Mouse (Mus musculus): ENCODE data around the gene D930048N14Rik. TPM values are rescaled to one million over a fixed set of nuclear protein-coding genes. Genes with fewer than 3 reads are reported as not detected.
"Not testable (repeated sequence)": the region's sequence is repeated elsewhere in the genome, so short reads cannot be mapped to it uniquely, and the experiment has no call there.

The D930048N14Rik gene
- under 1 TPM; 0.18 to 0.30 TPM for total RNA-seq (2021)
- long read RNA-seq, experiment 1, result 0 reads
- long read RNA-seq, experiment 2, result 0 reads

- DNase-seq, result peak; percentile 50 to 67
- intact Hi-C loops (cut with DNase I), result no loop called here
These were observed at the start of gene D930048N14Rik, which contains the start of gene N4bp3 for GRCm38 (mm10) chr11:51650691-51651515. Gene D930048N14Rik (plus strand): TSS chr11:51650954. Gene N4bp3 (minus strand): TSS chr11:51650842.

DNA sequence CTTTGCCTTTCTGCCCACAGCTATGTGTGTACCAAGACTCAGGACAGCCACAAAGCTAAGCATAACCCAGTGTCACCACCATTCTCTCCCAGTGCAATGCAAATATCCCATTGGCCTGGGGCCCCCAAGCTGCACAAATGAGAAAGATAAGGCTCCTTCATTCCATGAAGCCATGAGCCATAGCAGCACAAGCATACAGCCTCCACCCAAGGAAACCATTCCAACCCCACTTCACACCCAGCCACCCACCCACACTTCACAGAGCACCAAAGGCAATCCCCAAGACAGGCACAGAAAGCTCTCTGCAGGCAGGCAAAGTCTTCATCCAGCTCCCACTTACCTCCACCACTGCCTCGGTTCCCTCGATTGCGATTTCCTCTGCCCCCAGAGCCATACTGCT is 48.5 kb upstream of the D930048N14Rik start:
- no peak for DNase-seq
- intact Hi-C loops (cut with DNase I), result no loop called here

- peak; percentile 78 to 82 for DNase-seq
- intact Hi-C loops (cut with DNase I), result no loop called here
These were observed 44.9 kb upstream of the D930048N14Rik start for GRCm38 (mm10) chr11:51605602-51606446.

- DNase-seq, result peak; percentile 94 to 97
- intact Hi-C loops (cut with DNase I), result no loop called here
These were observed 44.2 kb upstream of the D930048N14Rik start, which contains the start of gene Hnrnpab for GRCm38 (mm10) chr11:51606447-51607095. Gene Hnrnpab (minus strand): TSS chr11:51606847.

DNA sequence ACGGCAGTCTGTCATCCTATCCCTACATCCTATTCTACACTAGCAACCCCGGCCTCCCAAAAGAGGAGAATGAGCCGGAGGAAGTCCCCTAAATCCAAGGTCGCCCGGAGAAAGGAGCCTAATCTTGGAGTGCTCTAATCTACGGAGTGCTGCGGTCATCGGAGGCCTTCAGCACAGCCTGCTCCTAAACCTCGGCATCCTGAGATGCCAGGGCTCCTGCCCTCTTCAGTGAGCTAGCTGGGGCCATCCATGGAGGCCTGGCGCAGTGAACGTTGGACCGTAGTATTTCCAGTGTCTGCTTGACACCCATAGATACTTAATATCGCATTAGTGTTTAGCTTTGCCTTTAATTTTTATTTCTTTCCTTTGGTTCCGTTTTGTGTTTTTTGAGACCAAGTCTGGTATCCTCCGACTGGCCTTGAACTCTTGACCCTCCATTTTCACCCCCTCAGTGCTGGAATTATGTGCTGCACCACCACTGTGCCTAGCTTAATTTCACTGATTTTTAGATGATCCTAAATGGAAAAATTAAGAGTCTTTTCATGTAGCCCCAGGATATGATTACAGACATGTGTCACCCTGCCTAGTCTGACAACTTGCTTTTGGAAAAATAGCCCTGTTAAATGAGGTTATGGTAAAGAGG is 43.5 kb upstream of the D930048N14Rik start:
- no peak for DNase-seq
- intact Hi-C loops (cut with DNase I), result no loop called here

DNA sequence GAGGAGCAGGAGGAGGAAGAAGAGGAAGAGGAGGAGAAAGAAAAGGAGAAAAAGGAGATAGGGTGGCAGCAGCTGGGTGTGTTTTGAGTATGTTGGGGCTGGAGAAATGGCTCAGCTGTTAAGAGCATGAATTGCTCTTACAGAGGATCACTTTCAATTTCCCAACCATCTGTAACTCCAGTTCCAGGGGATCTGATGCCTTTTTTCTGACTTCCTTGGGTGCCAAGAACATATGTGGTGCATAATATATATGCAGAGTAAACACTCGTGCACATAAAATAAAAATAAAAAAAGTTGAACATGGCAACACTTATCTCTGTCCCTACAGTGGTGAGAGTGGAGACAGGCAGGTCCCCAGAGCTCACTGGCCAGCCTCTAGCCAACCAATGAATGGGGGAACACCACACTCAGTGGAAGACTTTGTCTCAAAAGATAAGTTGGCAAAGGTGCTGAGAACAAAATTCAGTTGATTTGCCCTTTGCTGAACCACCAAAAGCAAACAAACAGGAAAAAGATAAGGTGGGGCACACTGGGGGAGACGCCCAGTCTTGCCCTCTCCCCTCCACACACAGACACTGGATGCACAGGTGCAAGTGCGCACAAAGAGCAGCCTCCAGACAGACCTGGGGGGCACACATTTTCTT is 41.4 kb upstream of the D930048N14Rik start:
- no peak for DNase-seq
- intact Hi-C loops (cut with DNase I), result no loop called here

DNA sequence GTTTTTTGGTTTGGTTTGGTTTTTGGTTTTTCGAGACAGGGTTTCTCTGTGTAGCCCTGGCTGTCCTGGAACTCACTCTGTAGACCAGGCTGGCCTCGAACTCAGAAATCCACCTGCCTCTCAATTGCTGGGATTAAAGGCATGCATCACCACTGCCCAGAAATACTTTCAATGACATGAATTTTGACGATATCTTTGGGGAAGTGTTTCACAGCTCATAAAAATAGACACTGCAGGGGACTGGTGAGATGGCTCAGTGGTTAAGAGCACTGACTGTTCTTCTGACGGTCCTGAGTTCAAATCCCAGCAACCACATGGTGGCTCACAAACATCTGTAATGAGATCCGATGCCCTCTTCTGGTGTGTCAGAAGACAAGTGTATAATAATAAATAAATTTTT is 40.8 kb upstream of the D930048N14Rik start:
- intact Hi-C loops (cut with DNase I); DNase-seq: not testable (repeated sequence)

GRCm38 (mm10) chr11:51614256-51614655 is 36.5 kb upstream of the D930048N14Rik start:
- intact Hi-C loops (cut with DNase I), result no loop called here

DNA sequence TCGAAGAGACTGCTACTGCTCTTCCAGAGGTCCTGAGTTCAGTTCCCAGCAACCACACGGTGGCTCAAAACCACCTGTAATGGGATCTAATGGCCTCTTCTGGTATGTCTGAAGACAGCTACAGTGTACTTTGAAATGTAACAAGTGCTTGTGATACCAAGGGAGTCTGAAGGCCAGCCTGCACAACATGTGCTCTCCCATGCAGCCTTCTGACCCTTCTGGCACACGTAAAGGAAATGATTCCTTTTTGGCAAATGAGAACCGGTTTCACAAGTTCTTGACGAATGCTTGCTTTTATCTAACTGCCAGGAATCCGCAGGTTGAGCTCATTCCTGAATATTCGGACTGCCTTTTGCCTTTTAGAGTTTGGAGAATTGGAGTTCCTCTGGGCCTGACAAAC is 35.6 kb upstream of the D930048N14Rik start:
- intact Hi-C loops (cut with DNase I), result no loop called here
- no peak for DNase-seq

More at GRCm38 (mm10) chr11:51614256-51614655, 36.5 kb upstream of the D930048N14Rik start:
- DNase-seq, result no peak

- DNase-seq, result peak; percentile 56 to 63
- intact Hi-C loops (cut with DNase I), result no loop called here
These were observed 35.2 kb upstream of the D930048N14Rik start for GRCm38 (mm10) chr11:51615601-51616000.

- DNase-seq; intact Hi-C loops (cut with DNase I): not testable (repeated sequence)
These were observed 34.6 kb upstream of the D930048N14Rik start for GRCm38 (mm10) chr11:51616113-51616512.

GRCm38 (mm10) chr11:51617693-51618092 is 33.1 kb upstream of the D930048N14Rik start:
- intact Hi-C loops (cut with DNase I), result loop anchor here (1.0 kb wide), 1 partner anchor 64 kb away; no protein-coding TSS in a partner anchor
- peak in 1 of 2 experiments; percentile 55 for DNase-seq

- no peak for DNase-seq
- intact Hi-C loops (cut with DNase I), result no loop called here
These were observed 31.8 kb upstream of the D930048N14Rik start for GRCm38 (mm10) chr11:51618894-51619408.

DNA sequence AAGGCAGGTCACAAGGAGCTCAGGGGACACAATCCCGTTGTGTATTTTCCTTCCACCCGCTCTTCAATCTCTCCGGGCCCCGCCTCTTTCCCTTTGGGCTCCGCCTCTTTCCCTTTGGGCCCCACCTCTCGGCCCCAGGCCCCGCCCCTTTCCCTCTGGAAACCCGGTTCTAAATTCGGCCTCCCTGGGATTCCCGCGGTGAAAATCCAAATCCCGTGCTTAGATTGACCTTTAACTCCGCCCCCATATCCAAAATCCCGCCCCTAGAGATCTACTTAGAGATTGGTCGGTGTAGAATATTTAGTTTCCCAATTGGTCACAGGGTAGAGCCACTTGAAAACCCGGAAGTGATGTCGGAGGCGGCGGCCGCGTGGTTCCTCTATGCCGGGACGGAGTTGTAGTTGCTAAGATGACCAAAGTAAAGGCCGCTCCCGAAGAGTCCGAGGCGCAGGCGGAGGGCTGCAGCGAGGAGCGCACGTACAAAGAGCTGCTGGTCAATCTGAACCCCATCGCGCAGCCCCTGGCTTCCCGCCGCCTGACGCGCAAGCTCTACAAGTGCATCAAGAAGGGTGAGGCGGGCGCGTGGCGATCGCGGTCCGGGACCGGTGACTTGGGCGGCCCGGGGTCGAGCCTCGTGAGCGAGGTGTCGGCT is 31.2 kb upstream of the D930048N14Rik start, which contains the start of gene Nhp2:
Gene Nhp2, plus strand, starts transcription at position 327 of the 652 bp plus-strand sequence.
- peak; percentile 92 for DNase-seq
- intact Hi-C loops (cut with DNase I), result no loop called here

DNA sequence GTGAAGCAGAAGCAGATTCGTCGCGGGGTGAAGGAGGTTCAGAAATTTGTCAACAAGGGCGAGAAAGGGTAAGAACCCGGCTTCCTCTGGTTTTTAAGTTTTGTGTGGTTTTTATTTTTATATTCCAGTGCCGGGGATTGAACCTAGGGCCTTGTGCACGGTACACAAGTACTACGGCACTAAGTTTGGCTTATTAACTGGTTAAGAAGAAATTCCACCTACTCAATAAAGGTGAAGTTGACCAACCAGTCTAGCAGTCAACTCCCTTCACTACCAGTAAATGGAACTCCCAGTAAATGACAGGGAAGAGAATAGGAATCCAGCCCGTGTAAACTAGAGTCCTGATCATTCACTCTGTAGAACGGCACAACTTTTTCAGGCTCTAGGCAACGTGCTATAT is 30.7 kb upstream of the D930048N14Rik start:
- DNase-seq, result no peak
- intact Hi-C loops (cut with DNase I), result no loop called here

GRCm38 (mm10) chr11:51621776-51622175 is 29.0 kb upstream of the D930048N14Rik start:
- intact Hi-C loops (cut with DNase I), result no loop called here

GRCm38 (mm10) chr11:51622971-51623491 is 27.7 kb upstream of the D930048N14Rik start:
- no peak for DNase-seq
- intact Hi-C loops (cut with DNase I), result no loop called here

More at GRCm38 (mm10) chr11:51621776-51622175, 29.0 kb upstream of the D930048N14Rik start:
- no peak for DNase-seq

DNA sequence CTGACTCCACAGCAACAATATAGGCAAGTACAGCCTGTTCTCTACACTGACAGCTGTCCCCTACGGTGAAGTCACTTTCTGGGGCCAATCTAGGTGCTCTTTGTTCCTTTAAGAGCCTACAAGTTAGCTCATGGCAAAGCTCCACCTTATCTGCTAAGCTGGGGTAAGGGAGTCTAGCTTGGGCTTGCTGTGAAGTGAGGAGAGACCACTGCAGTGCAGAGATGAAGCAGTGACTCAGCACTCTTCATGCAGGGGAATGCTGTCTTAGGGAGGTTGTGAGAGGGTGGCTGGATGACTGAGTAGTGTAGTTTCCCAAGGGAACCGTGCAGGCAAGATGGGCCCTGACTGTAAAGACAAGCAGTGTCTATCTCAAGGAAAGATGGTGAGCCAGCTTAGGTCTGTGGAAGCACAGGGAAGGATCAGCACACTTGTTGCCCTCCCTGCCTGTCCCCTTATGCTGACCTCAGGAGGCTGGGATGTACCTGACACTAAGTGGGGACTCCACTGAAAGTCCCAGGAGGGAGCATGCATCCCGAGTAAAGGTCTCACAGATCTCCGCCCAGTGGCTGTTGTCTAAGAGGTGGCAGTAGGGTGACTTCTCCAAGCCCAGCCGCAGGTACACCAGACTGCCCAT is 25.4 kb upstream of the D930048N14Rik start:
- intact Hi-C loops (cut with DNase I), result no loop called here

More for the DNA sequence above, 25.4 kb upstream of the D930048N14Rik start:
- no peak for DNase-seq
